Mouse (Mus musculus): ENCODE measurements around the gene Prkca.

- TF ChIP-seq CTCF (IDR thresholded peaks at IDR 0.05; ENCODE audit: borderline replicate concordance, insufficient read depth, low read length) (no peak), POLR2A (IDR thresholded peaks at IDR 0.05; ENCODE audit: low read depth, low read length) (no peak)
Measured at GRCm38 (mm10) chr11:108212638-108213037, 131.1 kb downstream of the Prkca start.
